Mouse (Mus musculus) MEL (cell line): ENCODE measurements around the gene Pcbp4. TPM values are rescaled to one million over a fixed set of nuclear protein-coding genes. Genes with fewer than 3 reads are reported as not detected.

Source experiments
- DNase-seq: peaks from one replicate; pipeline ENCODE4 v3.0.0; 2011; ENCODE audit warnings: low read depth, low spot score
- H3K27ac ChIP-seq: 2 replicates; pipeline ENCODE4 v1.5.1; 2012; ENCODE audit warnings: low read depth, mild to moderate bottlenecking, control low read depth, low read length, moderate library complexity; ENCODE audit not compliant: control insufficient read depth
- H3K27me3 ChIP-seq, 2 experiments: fragments of 150-350 bp in 1 of 2; sonication (generic) in 1 of 2; 2 replicates each; pipeline ENCODE4 v1.6.1; 2012; ENCODE audit warnings: low read length in 2 of 2, mild to moderate bottlenecking in 2 of 2, improper control_type of control experiment in 1 of 2, moderate library complexity in 1 of 2; ENCODE audit not compliant: insufficient read depth in 2 of 2, control insufficient read depth in 1 of 2
- H3K36me3 ChIP-seq, 2 experiments: 2 replicates each; pipeline ENCODE4 v1.6.1; 2012 to 2014; ENCODE audit warnings: low read length in 2 of 2, improper control_type of control experiment in 1 of 2, inconsistent platforms in 1 of 2, mild to moderate bottlenecking in 1 of 2; ENCODE audit not compliant: insufficient read depth in 2 of 2, control insufficient read depth in 1 of 2
- H3K4me1 ChIP-seq, 2 experiments: fragments of 150-350 bp in 1 of 2; sonication (generic) in 1 of 2; 2 replicates each; pipeline ENCODE4 v1.6.1; 2012; ENCODE audit warnings: low read length in 2 of 2, improper control_type of control experiment in 1 of 2, mild to moderate bottlenecking in 1 of 2; ENCODE audit not compliant: insufficient read depth in 2 of 2, control insufficient read depth in 1 of 2
- H3K4me3 ChIP-seq, 2 experiments: fragments of 150-350 bp in 1 of 2; sonication (generic) in 1 of 2; 2 replicates each; pipeline ENCODE4 v1.5.1; 2012; ENCODE audit warnings: low read depth in 2 of 2, low read length in 2 of 2, mild to moderate bottlenecking in 2 of 2, moderate library complexity in 2 of 2, control low read depth in 1 of 2, improper control_type of control experiment in 1 of 2; ENCODE audit not compliant: control insufficient read depth in 1 of 2, insufficient read depth in 1 of 2
- H3K79me2 ChIP-seq: 2 replicates; pipeline ENCODE4 v1.6.1; 2012; ENCODE audit warnings: mild to moderate bottlenecking, low read length, moderate library complexity; ENCODE audit not compliant: control insufficient read depth, poor library complexity, insufficient read depth
- H3K9ac ChIP-seq: 2 replicates; pipeline ENCODE4 v1.6.1; 2012; ENCODE audit warnings: low read depth, mild to moderate bottlenecking, control low read depth, low read length, moderate library complexity; ENCODE audit not compliant: control insufficient read depth, poor library complexity, severe bottlenecking
- H3K9me3 ChIP-seq: fragments of 150-350 bp; sonication (generic); replicated peaks from 2 replicates; pipeline ENCODE4 v1.6.1; 2012; ENCODE audit warnings: mild to moderate bottlenecking, low read length, improper control_type of control experiment, moderate library complexity; ENCODE audit not compliant: insufficient read depth
- BHLHE40 ChIP-seq: IDR thresholded peaks from 2 replicates; pipeline ENCODE4 v1.6.1; 2012; ENCODE audit warnings: low read depth, mild to moderate bottlenecking, inconsistent platforms, low read length, improper control_type of control experiment, borderline replicate concordance
- CTCF ChIP-seq, 3 experiments: IDR thresholded peaks in 2 of 3; conservative IDR thresholded peaks in 1 of 3; 2 replicates each; pipeline ENCODE4 v1.5.1; 2011 to 2012; ENCODE audit warnings: low read length in 3 of 3, low read depth in 2 of 3, mild to moderate bottlenecking in 2 of 3, improper control_type of control experiment in 1 of 3, inconsistent platforms in 1 of 3, mixed read lengths in 1 of 3, moderate library complexity in 1 of 3; ENCODE audit not compliant: control insufficient read depth in 1 of 3, insufficient read depth in 1 of 3, poor library complexity in 1 of 3, severe bottlenecking in 1 of 3
- GABPA ChIP-seq: IDR thresholded peaks from 2 replicates; pipeline ENCODE4 v1.6.1; 2012; ENCODE audit warnings: low read depth, mild to moderate bottlenecking, inconsistent platforms, low read length, improper control_type of control experiment, moderate library complexity
- GATA1 ChIP-seq: IDR thresholded peaks from 2 replicates; pipeline ENCODE4 v1.6.1; 2011; ENCODE audit warnings: low read depth, low read length, improper control_type of control experiment
- JUND ChIP-seq: IDR thresholded peaks from 2 replicates; pipeline ENCODE4 v1.6.1; 2011; ENCODE audit warnings: low read depth, mild to moderate bottlenecking, improper control_type of control experiment, low read length
- KAT2A ChIP-seq: conservative IDR thresholded peaks from 2 replicates; pipeline ENCODE4 v1.6.1; 2012; ENCODE audit warnings: low read depth, low read length, improper control_type of control experiment, inconsistent platforms
- MAX ChIP-seq: IDR thresholded peaks from 2 replicates; pipeline ENCODE4 v1.6.1; 2011; ENCODE audit warnings: low read length, improper control_type of control experiment
- MYB ChIP-seq: IDR thresholded peaks from 2 replicates; pipeline ENCODE4 v1.6.1; 2011; ENCODE audit warnings: mild to moderate bottlenecking, low read depth, low read length, improper control_type of control experiment
- MYC ChIP-seq: IDR thresholded peaks from 2 replicates; pipeline ENCODE4 v1.6.1; 2011; ENCODE audit warnings: low read depth, mild to moderate bottlenecking, low read length, improper control_type of control experiment, moderate library complexity
- POLR2AphosphoS2 ChIP-seq: IDR thresholded peaks from 2 replicates; pipeline ENCODE4 v1.6.1; 2011; ENCODE audit warnings: low read length, improper control_type of control experiment
- POLR2AphosphoS5 ChIP-seq: IDR thresholded peaks from 2 replicates; pipeline ENCODE4 v1.6.1; 2012; ENCODE audit warnings: low read depth, borderline replicate concordance, mild to moderate bottlenecking, inconsistent platforms, low read length, moderate library complexity, mixed read lengths
- RAD21 ChIP-seq: IDR thresholded peaks from 2 replicates; pipeline ENCODE4 v1.6.1; 2011; ENCODE audit warnings: mild to moderate bottlenecking, low read depth, low read length, improper control_type of control experiment
- SMC3 ChIP-seq: IDR thresholded peaks from 2 replicates; pipeline ENCODE4 v1.6.1; 2011; ENCODE audit warnings: low read depth, low read length, improper control_type of control experiment
- TAL1 ChIP-seq: IDR thresholded peaks from 2 replicates; pipeline ENCODE4 v1.6.1; 2012; ENCODE audit warnings: mild to moderate bottlenecking, inconsistent platforms, low read length, moderate library complexity, mixed read lengths
- TBP ChIP-seq: IDR thresholded peaks from 2 replicates; pipeline ENCODE4 v1.8.0; 2011; ENCODE audit warnings: low read depth, low read length, improper control_type of control experiment
- TCF12 ChIP-seq: IDR thresholded peaks from 2 replicates; pipeline ENCODE4 v1.6.1; 2014; ENCODE audit warnings: low read depth, mild to moderate bottlenecking, inconsistent platforms, low read length, improper control_type of control experiment, moderate library complexity
- UBTF ChIP-seq: IDR thresholded peaks from 2 replicates; pipeline ENCODE4 v1.6.1; 2012; ENCODE audit warnings: low read depth, mild to moderate bottlenecking, inconsistent platforms, low read length, improper control_type of control experiment, moderate library complexity, borderline replicate concordance; ENCODE audit not compliant: insufficient read depth
- USF1 ChIP-seq: IDR thresholded peaks from 2 replicates; pipeline ENCODE4 v1.6.1; 2014; ENCODE audit warnings: low read depth, mild to moderate bottlenecking, inconsistent platforms, low read length, improper control_type of control experiment, moderate library complexity
- polyA plus RNA-seq, 2 experiments: library from polyadenylated mRNA; stranded (reverse) in 1 of 2; unstranded in 1 of 2; fragments of >175 nt in 1 of 2; fragments of >200 nt in 1 of 2; gene quantifications; 2 replicates each; pipeline versions ENCODE4 v1.2.1 to v1.2.4; 2012; ENCODE audit warnings: low replicate concordance in 2 of 2, low read depth in 1 of 2; ENCODE audit not compliant: insufficient read length in 2 of 2, insufficient read depth in 1 of 2, missing spikeins in 1 of 2
- total RNA-seq: library from RNA; depleted of rRNA; stranded (reverse); fragments of 300-350 nt; gene quantifications from 2 replicates; pipeline ENCODE4 v1.2.3, GENCODE M21; 2012

Gene Pcbp4
- total and polyA plus RNA-seq, 3 experiments, result 7.7 to 36.6 TPM; not detected in 1

GRCm38 (mm10) chr9:106473753-106474105 is 20.6 kb downstream of the Pcbp4 start:
- no peaks in the 10 kb centered on the region for H3K27me3 ChIP-seq
- H3K9ac ChIP-seq, result no peak overlapping the region
- no peaks in the 10 kb centered on the region for H3K9me3 ChIP-seq
- H3K36me3 ChIP-seq, result peaks cover 0 to 3% of the 10 kb centered on the region in 2 experiments; a peak in 3 of 4 replicates
- H3K27ac ChIP-seq, result no peak overlapping the region
- peaks cover 15% of the 10 kb centered on the region for H3K79me2 ChIP-seq
- H3K4me1 ChIP-seq, result peaks cover 0 to 15% of the 10 kb centered on the region in 2 experiments; a peak in 3 of 4 replicates
- TF ChIP-seq POLR2AphosphoS2 (no peak), MYB (no peak), CTCF (IDR thresholded peaks at IDR 0.05 in 2 of 3, conservative IDR thresholded peaks at IDR 0.05 in 1 of 3; ENCODE audit: control insufficient read depth in 1 of 3, insufficient read depth in 1 of 3, low read depth in 2 of 3, low read length in 3 of 3, poor library complexity in 1 of 3, severe bottlenecking in 1 of 3) (no peak), POLR2AphosphoS5 (no peak), JUND (no peak), GATA1 (no peak), MAX (no peak), KAT2A (no peak), UBTF (no peak), GABPA (no peak), TCF12 (no peak), USF1 (no peak), MYC (no peak)
- TF ChIP-seq, all 39 proteins: peak for 0
- no peak for DNase-seq
- no peak overlapping the region for H3K4me3 ChIP-seq

- H3K27ac ChIP-seq, result no peak overlapping the region
- DNase-seq, result peak; percentile 87
- H3K9me3 ChIP-seq, result no peaks in the 10 kb centered on the region
- H3K36me3 ChIP-seq, result peaks cover 0 to 3% of the 10 kb centered on the region in 2 experiments
- peaks cover 0 to 14% of the 10 kb centered on the region in 2 experiments; a peak in 3 of 4 replicates for H3K4me1 ChIP-seq
- 0 out of 2 replicates have a peak overlapping the region, but pooled peaks have one; percentile 28 for H3K9ac ChIP-seq
- peak overlapping the region; percentile 25 to 36; a peak in 1 of 4 replicates for H3K4me3 ChIP-seq
- no peaks in the 10 kb centered on the region for H3K27me3 ChIP-seq
- TF ChIP-seq TAL1 (no peak), SMC3 (peak; percentile 69), RAD21 (peak; percentile 37), CTCF (IDR thresholded peaks at IDR 0.05 in 2 of 3, conservative IDR thresholded peaks at IDR 0.05 in 1 of 3; ENCODE audit: control insufficient read depth in 1 of 3, insufficient read depth in 1 of 3, low read depth in 2 of 3, low read length in 3 of 3, poor library complexity in 1 of 3, severe bottlenecking in 1 of 3) (peak; percentile 74 to 83 (median 74)), USF1 (no peak), JUND (no peak), BHLHE40 (no peak), TBP (no peak)
- H3K79me2 ChIP-seq, result peaks cover 19% of the 10 kb centered on the region
Measured at GRCm38 (mm10) chr9:106474456-106474855, 21.4 kb downstream of the Pcbp4 start.
